Mouse (Mus musculus) NIH3T3 (cell line): Measurements from ENCODE around the gene Lrrc18.

Experiments
- DNase-seq: peaks from one replicate; pipeline ENCODE4 v3.0.0-alpha.2; 2012; ENCODE audit warnings: low read depth

Gene Lrrc18

GRCm38 (mm10) chr14:32991082-32991481 is at the start of gene Lrrc18:
Gene Lrrc18 (plus strand): TSS chr14:32991382.
- DNase-seq: no peak

GRCm38 (mm10) chr14:32947512-32947911 is 43.7 kb upstream of the Lrrc18 start:
- no peak for DNase-seq

GRCm38 (mm10) chr14:32950312-32951301 is 40.6 kb upstream of the Lrrc18 start:
- no peak for DNase-seq

- no peak for DNase-seq
Measured at GRCm38 (mm10) chr14:32956486-32956885, 34.7 kb upstream of the Lrrc18 start.

- no peak for DNase-seq
Measured at GRCm38 (mm10) chr14:32958671-32959070, 32.5 kb upstream of the Lrrc18 start.

GRCm38 (mm10) chr14:32960481-32960880 is 30.7 kb upstream of the Lrrc18 start:
- DNase-seq: peak; percentile 41

- peak; percentile 50 for DNase-seq
Measured at GRCm38 (mm10) chr14:32964742-32965141, 26.4 kb upstream of the Lrrc18 start.

- DNase-seq: no peak
Measured at GRCm38 (mm10) chr14:32970700-32971099, 20.5 kb upstream of the Lrrc18 start.

GRCm38 (mm10) chr14:32984176-32984738 is 6.9 kb upstream of the Lrrc18 start:
- no peak for DNase-seq

- DNase-seq: no peak
Measured at GRCm38 (mm10) chr14:32986659-32987058, 4.5 kb upstream of the Lrrc18 start.

GRCm38 (mm10) chr14:32994954-32995636 is 3.9 kb downstream of the Lrrc18 start:
- DNase-seq: no peak

- DNase-seq: no peak
Measured at GRCm38 (mm10) chr14:32999511-32999910, 8.3 kb downstream of the Lrrc18 start.

GRCm38 (mm10) chr14:33000112-33000979 is 9.2 kb downstream of the Lrrc18 start:
- DNase-seq: no peak

- DNase-seq: no peak
Measured at GRCm38 (mm10) chr14:33005114-33005513, 13.9 kb downstream of the Lrrc18 start.

- no peak for DNase-seq
Measured at GRCm38 (mm10) chr14:33007638-33008037, 16.5 kb downstream of the Lrrc18 start.

- no peak for DNase-seq
Measured at GRCm38 (mm10) chr14:33019050-33019449, 27.9 kb downstream of the Lrrc18 start.

- peak; percentile 26 for DNase-seq
Measured at GRCm38 (mm10) chr14:33019606-33020005, 28.4 kb downstream of the Lrrc18 start.

GRCm38 (mm10) chr14:33030849-33031248 is 39.7 kb downstream of the Lrrc18 start:
- DNase-seq: no peak

- DNase-seq: peak; percentile 3
Measured at GRCm38 (mm10) chr14:33033424-33033823, 42.2 kb downstream of the Lrrc18 start.

- no peak for DNase-seq
Measured at GRCm38 (mm10) chr14:33035386-33035785, 44.2 kb downstream of the Lrrc18 start.

- no peak for DNase-seq
Measured at GRCm38 (mm10) chr14:33036811-33037210, 45.6 kb downstream of the Lrrc18 start.

GRCm38 (mm10) chr14:33045217-33045616 is 54.0 kb downstream of the Lrrc18 start:
- no peak for DNase-seq
